Mouse (Mus musculus): Measurements from ENCODE around the gene Gas7.

- TF ChIP-seq POLR2A (IDR thresholded peaks at IDR 0.05; ENCODE audit: borderline replicate concordance, low read depth, low read length) (no peak), CTCF (IDR thresholded peaks at IDR 0.05; ENCODE audit: low read depth, low read length) (no peak)
These were observed 104.3 kb downstream of the Gas7 start for GRCm38 (mm10) chr11:67559522-67559921.
